Mouse (Mus musculus): ENCODE results near the gene Rab3il1. TPM values are rescaled to one million over a fixed set of nuclear protein-coding genes. Genes with fewer than 3 reads are reported as not detected.

Rab3il1 gene
- polyA plus RNA-seq, 1 experiment from 2014 or later, result 23.8 TPM

GRCm38 (mm10) chr19:10061624-10062023 lies 60.2 kb downstream of the Rab3il1 start:
- Histone ChIP-seq H3K4me1 (ENCODE audit: insufficient read depth, low read depth, low read length) (peaks cover 34% of the 10 kb centered on the region), H3K27me3 (replicated peaks; ENCODE audit: insufficient read depth, low read length) (no peaks in the 10 kb centered on the region), H3K9me3 (ENCODE audit: low read length) (no peaks in the 10 kb centered on the region), H3K36me3 (ENCODE audit: insufficient read depth, low read length) (peaks cover 3% of the 10 kb centered on the region; the same call in 1 of the 2 replicates), H3K9ac (replicated peaks; ENCODE audit: low read depth) (no peak overlapping the region), H3K4me2 (replicated peaks; ENCODE audit: low read depth, low read length) (no peak overlapping the region), H3K4me3 (ENCODE audit: low read depth, low read length) (no peak overlapping the region), H3K27ac (ENCODE audit: low read length) (0 out of 2 replicates have a peak overlapping the region, but pooled peaks have one; percentile 82)
- TF ChIP-seq EP300 (IDR thresholded peaks at IDR 0.05) (no peak), CTCF (IDR thresholded peaks at IDR 0.05) (no peak)
- ATAC-seq, result no peak
- no peak for DNase-seq (ENCODE audit: low spot score)
- WGBS, result 91% methylated on average over 2 of the region's 2 CpGs

- TF ChIP-seq CTCF (IDR thresholded peaks at IDR 0.05) (no peak), EP300 (IDR thresholded peaks at IDR 0.05) (no peak)
- Histone ChIP-seq H3K4me2 (replicated peaks; ENCODE audit: low read depth, low read length) (no peak overlapping the region), H3K27me3 (replicated peaks; ENCODE audit: insufficient read depth, low read length) (no peaks in the 10 kb centered on the region), H3K9ac (replicated peaks; ENCODE audit: low read depth) (no peak overlapping the region), H3K4me3 (ENCODE audit: low read depth, low read length) (no peak overlapping the region), H3K36me3 (ENCODE audit: insufficient read depth, low read length) (peaks cover 3% of the 10 kb centered on the region; the same call in 1 of the 2 replicates), H3K9me3 (ENCODE audit: low read length) (no peaks in the 10 kb centered on the region), H3K4me1 (ENCODE audit: insufficient read depth, low read depth, low read length) (peaks cover 34% of the 10 kb centered on the region), H3K27ac (ENCODE audit: low read length) (no peak overlapping the region)
- no peak for DNase-seq (ENCODE audit: low spot score)
- no peak for ATAC-seq
- 80% methylated on average over 8 of the region's 8 CpGs for WGBS
Observed at GRCm38 (mm10) chr19:10062292-10062691, 60.8 kb downstream of the Rab3il1 start.

GRCm38 (mm10) chr19:10062862-10063261 lies 61.4 kb downstream of the Rab3il1 start:
- DNase-seq (ENCODE audit: low spot score) (no peak), ATAC-seq (no peak)
- Histone ChIP-seq H3K4me3 (ENCODE audit: low read depth, low read length) (no peak overlapping the region), H3K27ac (ENCODE audit: low read length) (no peak overlapping the region; the same call in 1 of the 2 replicates), H3K4me1 (ENCODE audit: insufficient read depth, low read depth, low read length) (peaks cover 29% of the 10 kb centered on the region), H3K9me3 (ENCODE audit: low read length) (no peaks in the 10 kb centered on the region), H3K36me3 (ENCODE audit: insufficient read depth, low read length) (peaks cover 3% of the 10 kb centered on the region; the same call in 1 of the 2 replicates), H3K9ac (replicated peaks; ENCODE audit: low read depth) (no peak overlapping the region), H3K4me2 (replicated peaks; ENCODE audit: low read depth, low read length) (no peak overlapping the region), H3K27me3 (replicated peaks; ENCODE audit: insufficient read depth, low read length) (no peaks in the 10 kb centered on the region)
- TF ChIP-seq CTCF (IDR thresholded peaks at IDR 0.05) (no peak), EP300 (IDR thresholded peaks at IDR 0.05) (no peak)
- WGBS, result 86% methylated on average over 5 of the region's 5 CpGs

GRCm38 (mm10) chr19:10064173-10065012 lies 62.9 kb downstream of the Rab3il1 start:
- Histone ChIP-seq H3K9me3 (ENCODE audit: low read length) (no peaks in the 10 kb centered on the region), H3K4me3 (ENCODE audit: low read depth, low read length) (no peak overlapping the region), H3K4me1 (ENCODE audit: insufficient read depth, low read depth, low read length) (peaks cover 23% of the 10 kb centered on the region), H3K4me2 (replicated peaks; ENCODE audit: low read depth, low read length) (no peak overlapping the region), H3K9ac (replicated peaks; ENCODE audit: low read depth) (no peak overlapping the region), H3K27me3 (replicated peaks; ENCODE audit: insufficient read depth, low read length) (no peaks in the 10 kb centered on the region), H3K36me3 (ENCODE audit: insufficient read depth, low read length) (peaks cover 3% of the 10 kb centered on the region; the same call in 1 of the 2 replicates), H3K27ac (ENCODE audit: low read length) (no peak overlapping the region; the same call in 1 of the 2 replicates)
- 58% methylated on average over 10 of the region's 10 CpGs for WGBS
- DNase-seq (ENCODE audit: low spot score), result no peak
- TF ChIP-seq CTCF (IDR thresholded peaks at IDR 0.05), result no peak
- no peak for TF ChIP-seq EP300 (IDR thresholded peaks at IDR 0.05)
- peak; percentile 8; the same call in 1 of the 2 replicates for ATAC-seq

- peaks cover 14% of the 10 kb centered on the region for H3K4me1 ChIP-seq (ENCODE audit: insufficient read depth, low read depth, low read length)
- H3K27ac ChIP-seq (ENCODE audit: low read length), result no peak overlapping the region
- H3K36me3 ChIP-seq (ENCODE audit: insufficient read depth, low read length), result no peaks in the 10 kb centered on the region
- DNase-seq (ENCODE audit: low spot score), result no peak
- no peak overlapping the region for H3K4me3 ChIP-seq (ENCODE audit: low read depth, low read length)
- TF ChIP-seq CTCF (IDR thresholded peaks at IDR 0.05) (no peak), EP300 (IDR thresholded peaks at IDR 0.05) (no peak)
- H3K4me2 ChIP-seq (replicated peaks; ENCODE audit: low read depth, low read length), result no peak overlapping the region
- H3K9ac ChIP-seq (replicated peaks; ENCODE audit: low read depth), result no peak overlapping the region
- WGBS, result 84% methylated on average over 5 of the region's 5 CpGs
- no peaks in the 10 kb centered on the region for H3K27me3 ChIP-seq (replicated peaks; ENCODE audit: insufficient read depth, low read length)
- no peak for ATAC-seq
- H3K9me3 ChIP-seq (ENCODE audit: low read length), result no peaks in the 10 kb centered on the region
Observed at GRCm38 (mm10) chr19:10065465-10066188, 64.2 kb downstream of the Rab3il1 start.

GRCm38 (mm10) chr19:10066189-10066500 lies 64.7 kb downstream of the Rab3il1 start:
- Histone ChIP-seq H3K9me3 (ENCODE audit: low read length) (no peaks in the 10 kb centered on the region), H3K4me3 (ENCODE audit: low read depth, low read length) (no peak overlapping the region), H3K9ac (replicated peaks; ENCODE audit: low read depth) (no peak overlapping the region), H3K4me2 (replicated peaks; ENCODE audit: low read depth, low read length) (no peak overlapping the region), H3K27me3 (replicated peaks; ENCODE audit: insufficient read depth, low read length) (no peaks in the 10 kb centered on the region), H3K4me1 (ENCODE audit: insufficient read depth, low read depth, low read length) (peaks cover 11% of the 10 kb centered on the region), H3K36me3 (ENCODE audit: insufficient read depth, low read length) (no peaks in the 10 kb centered on the region), H3K27ac (ENCODE audit: low read length) (no peak overlapping the region)
- no peak for TF ChIP-seq CTCF (IDR thresholded peaks at IDR 0.05)
- TF ChIP-seq EP300 (IDR thresholded peaks at IDR 0.05), result no peak
- DNase-seq (ENCODE audit: low spot score) (no peak), ATAC-seq (no peak)
- 88% methylated on average over 4 of the region's 4 CpGs for WGBS

Data from lung, postnatal 0 days (tissue).